Mouse (Mus musculus) stomach, postnatal 0 days (tissue): Measurements from ENCODE around the gene Mpv17l2. TPM values are rescaled to one million over a fixed set of nuclear protein-coding genes. Genes with fewer than 3 reads are reported as not detected.

Source experiments
- ATAC-seq: fragments of 200-750 bp; cut with Nextera tagmentation; 2 replicates; pipeline ENCODE4 v1.8.0; 2017; ENCODE audit not compliant: low FRiP score, low TSS enrichment
- DNase-seq: peaks from one replicate; pipeline ENCODE4 v3.0.0-alpha.2; 2016; ENCODE audit warnings: low spot score
- H3K27ac ChIP-seq: fragments of 300-500 bp; sonication (generic); replicated peaks from 2 replicates; pipeline ENCODE4 v1.5.1; 2014; ENCODE audit warnings: mild to moderate bottlenecking, control low read depth
- H3K27me3 ChIP-seq: fragments of 300-500 bp; sonication (generic); 2 replicates; pipeline ENCODE4 v1.6.1; 2014; ENCODE audit warnings: low read length; ENCODE audit not compliant: control insufficient read depth, insufficient read depth
- H3K36me3 ChIP-seq: fragments of 300-500 bp; sonication (generic); 2 replicates; pipeline ENCODE4 v1.6.1; 2014; ENCODE audit warnings: low read length, mixed read lengths; ENCODE audit not compliant: control insufficient read depth, insufficient read depth
- H3K4me1 ChIP-seq: fragments of 300-500 bp; sonication (generic); replicated peaks from 2 replicates; pipeline ENCODE4 v1.6.1; 2014; ENCODE audit warnings: antibody characterized with exemption; ENCODE audit not compliant: control insufficient read depth, insufficient read depth
- H3K4me2 ChIP-seq: fragments of 300-500 bp; sonication (generic); replicated peaks from 2 replicates; pipeline ENCODE4 v1.6.1; 2014; ENCODE audit warnings: low read depth, mild to moderate bottlenecking, control low read depth, moderate library complexity
- H3K4me3 ChIP-seq: fragments of 300-500 bp; sonication (generic); 2 replicates; pipeline ENCODE4 v1.5.1; 2014; ENCODE audit warnings: low read depth, low read length, control low read depth
- H3K9ac ChIP-seq: fragments of 300-500 bp; sonication (generic); 2 replicates; pipeline ENCODE4 v1.6.1; 2014; ENCODE audit warnings: mild to moderate bottlenecking, low read length, control low read depth, mixed read lengths
- H3K9me3 ChIP-seq: fragments of 300-500 bp; sonication (generic); 2 replicates; pipeline ENCODE4 v1.6.1; 2016; ENCODE audit warnings: low read length; ENCODE audit not compliant: control insufficient read depth
- CTCF ChIP-seq: IDR thresholded peaks from 2 replicates; pipeline ENCODE4 v1.5.1; 2016; ENCODE audit warnings: antibody characterized with exemption, low read depth, mild to moderate bottlenecking, moderate library complexity
- EP300 ChIP-seq: optimal IDR thresholded peaks from 2 replicates; pipeline ENCODE3; 2016; ENCODE audit warnings: antibody characterized with exemption
- WGBS: fragments of 180-500 bp; shearing (Covaris S2); extraction: QIAGEN DNeasy Blood & Tissue Kit; methylation state at CpG from one replicate; pipeline ENCODE4 v1.1.7; 2014; 5-methylcytosine and 5-hydroxymethylcytosine counted together
- polyA plus RNA-seq: library from polyadenylated mRNA; unstranded; fragments of >200 nt; fragmentation: Nextera tagmentation; extraction: Ambion mirVana; gene quantifications from 2 replicates; pipeline ENCODE4 v1.2.1, GENCODE M21; 2015

The Mpv17l2 gene
- polyA plus RNA-seq, 1 experiment from 2014 or later: 77.3 TPM

DNA sequence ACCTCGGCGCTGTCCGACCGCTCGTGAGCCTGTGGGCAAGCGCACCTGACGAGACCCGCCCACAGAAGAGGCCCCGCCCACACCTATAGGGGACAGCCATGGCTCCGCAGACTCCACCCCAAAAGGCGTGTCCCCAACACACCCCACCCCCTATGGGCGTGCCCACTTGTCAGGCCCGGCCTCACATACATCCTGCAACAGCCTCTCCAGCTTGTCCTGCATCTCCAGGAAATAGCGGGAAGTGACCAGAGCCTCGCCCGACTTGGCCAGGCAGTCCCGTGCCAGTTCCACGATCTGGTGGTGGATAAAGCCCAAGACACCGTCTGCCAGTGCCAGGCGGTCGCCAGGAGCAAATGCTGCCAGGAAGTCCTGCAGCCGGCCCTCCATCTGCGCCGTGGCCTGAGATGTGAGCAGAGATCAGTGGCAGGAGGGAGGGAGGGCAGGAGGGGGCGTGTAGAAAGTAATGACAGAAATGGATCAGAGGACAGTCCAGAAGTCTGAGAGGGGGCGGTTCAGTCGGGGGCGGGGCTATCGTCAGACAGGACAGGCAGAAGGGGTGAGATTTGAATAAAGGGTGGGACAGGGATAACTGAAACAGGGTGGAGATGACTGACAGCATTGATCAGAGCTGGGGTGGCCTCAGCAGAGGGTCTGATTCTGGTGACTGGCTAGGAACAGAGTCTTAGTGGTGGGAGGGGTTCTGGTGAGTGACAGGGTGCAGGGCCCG, 27.4 kb upstream of the Mpv17l2 start:
- DNase-seq (peak; percentile 92), ATAC-seq (peak; percentile 35)
- Histone ChIP-seq H3K4me1 (peaks cover 8% of the 10 kb centered on the region; the same call in 1 of the 2 replicates), H3K9me3 (no peaks in the 10 kb centered on the region), H3K27me3 (no peaks in the 10 kb centered on the region), H3K4me3 (no peak overlapping the region), H3K27ac (no peak overlapping the region), H3K36me3 (peaks cover 8% of the 10 kb centered on the region), H3K9ac (no peak overlapping the region), H3K4me2 (no peak overlapping the region)
- TF ChIP-seq EP300 (no peak), CTCF (no peak)
- WGBS: 41% methylated on average over 30 of the region's 30 CpGs

- WGBS: 77% methylated on average over 3 of the region's 3 CpGs
- Histone ChIP-seq H3K4me3 (no peak overlapping the region), H3K27ac (no peak overlapping the region), H3K4me2 (no peak overlapping the region), H3K27me3 (no peaks in the 10 kb centered on the region), H3K9ac (0 out of 2 replicates have a peak overlapping the region, but pooled peaks have one; percentile 4), H3K4me1 (peaks cover 4% of the 10 kb centered on the region; the same call in 1 of the 2 replicates), H3K9me3 (no peaks in the 10 kb centered on the region), H3K36me3 (peaks cover 8% of the 10 kb centered on the region)
- no peak for TF ChIP-seq CTCF
- TF ChIP-seq EP300: no peak
- ATAC-seq: no peak
- no peak for DNase-seq
These were observed 26.3 kb upstream of the Mpv17l2 start for GRCm38 (mm10) chr8:70787051-70787445.

DNA sequence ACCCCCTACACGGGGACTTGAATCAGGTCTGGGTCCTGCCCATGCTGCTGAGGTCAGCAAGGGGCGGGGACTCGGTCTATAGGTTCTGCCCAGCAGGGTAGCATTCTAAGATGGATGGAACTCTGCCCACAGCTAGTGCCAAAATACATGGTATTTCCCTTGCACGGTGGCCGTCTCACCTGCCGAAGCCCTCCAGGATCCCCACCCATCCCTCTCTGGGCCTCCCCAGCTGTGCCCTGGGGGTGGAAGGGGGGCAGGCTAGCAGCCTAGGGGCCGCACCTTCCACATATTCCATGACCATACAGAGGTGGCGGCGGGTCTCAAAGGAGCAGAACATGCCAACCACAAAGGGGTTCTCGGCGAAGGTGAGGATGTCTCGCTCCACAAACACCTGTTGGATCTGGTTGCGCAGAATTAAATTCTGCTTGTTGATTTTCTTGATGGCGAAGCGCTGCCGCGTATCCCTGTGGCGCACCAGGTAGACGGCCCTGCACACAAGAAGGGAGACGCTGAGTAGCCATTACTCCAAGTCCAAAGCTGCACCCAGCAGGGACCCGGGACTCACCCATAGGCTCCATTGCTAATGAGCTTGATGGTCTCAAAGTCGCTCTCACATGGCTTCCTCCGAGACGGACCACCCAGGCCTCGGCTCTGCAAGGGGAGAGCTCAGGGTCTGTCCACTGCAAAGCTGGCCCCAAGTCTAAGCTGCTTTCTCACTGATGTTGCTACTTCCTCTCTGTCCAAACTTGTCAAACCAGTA, 25.7 kb upstream of the Mpv17l2 start:
- ATAC-seq: no peak
- no peak for TF ChIP-seq EP300
- no peak for TF ChIP-seq CTCF
- no peak overlapping the region for H3K27ac ChIP-seq
- no peaks in the 10 kb centered on the region for H3K27me3 ChIP-seq
- no peak overlapping the region for H3K4me2 ChIP-seq
- H3K9me3 ChIP-seq: no peaks in the 10 kb centered on the region
- WGBS: 91% methylated on average over 25 of the region's 25 CpGs
- H3K9ac ChIP-seq: no peak overlapping the region
- H3K4me1 ChIP-seq: peaks cover 4% of the 10 kb centered on the region; the same call in 1 of the 2 replicates
- H3K4me3 ChIP-seq: no peak overlapping the region
- peaks cover 9% of the 10 kb centered on the region for H3K36me3 ChIP-seq
- no peak for DNase-seq

DNA sequence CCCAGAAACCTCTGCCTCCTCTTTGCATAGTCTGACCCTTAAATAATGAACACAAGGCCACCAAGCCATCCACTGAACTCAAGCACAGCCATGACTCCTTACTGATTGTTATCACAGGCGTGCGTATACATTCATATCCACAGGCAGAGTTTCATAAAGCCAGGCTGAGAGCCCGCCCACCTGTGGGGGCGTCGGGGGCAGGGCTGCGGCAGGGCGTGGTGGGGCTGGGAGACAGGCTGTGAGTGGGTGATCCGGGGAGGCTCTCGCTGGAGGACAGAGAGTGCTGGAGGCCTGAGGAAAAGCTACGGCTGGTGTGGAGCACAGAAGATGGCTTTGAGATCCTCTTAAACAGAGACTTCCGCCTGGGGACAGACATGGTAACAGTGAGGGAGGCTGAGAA, 19.3 kb upstream of the Mpv17l2 start:
- Histone ChIP-seq H3K36me3 (peaks cover 7% of the 10 kb centered on the region), H3K27ac (no peak overlapping the region), H3K4me3 (no peak overlapping the region), H3K9me3 (no peaks in the 10 kb centered on the region), H3K4me1 (peaks cover 11% of the 10 kb centered on the region), H3K4me2 (no peak overlapping the region), H3K27me3 (no peaks in the 10 kb centered on the region), H3K9ac (peak overlapping the region; percentile 2; the same call in 1 of the 2 replicates)
- DNase-seq: no peak
- WGBS: 51% methylated on average over 11 of the region's 11 CpGs
- no peak for ATAC-seq
- TF ChIP-seq EP300 (no peak), CTCF (no peak)

DNA sequence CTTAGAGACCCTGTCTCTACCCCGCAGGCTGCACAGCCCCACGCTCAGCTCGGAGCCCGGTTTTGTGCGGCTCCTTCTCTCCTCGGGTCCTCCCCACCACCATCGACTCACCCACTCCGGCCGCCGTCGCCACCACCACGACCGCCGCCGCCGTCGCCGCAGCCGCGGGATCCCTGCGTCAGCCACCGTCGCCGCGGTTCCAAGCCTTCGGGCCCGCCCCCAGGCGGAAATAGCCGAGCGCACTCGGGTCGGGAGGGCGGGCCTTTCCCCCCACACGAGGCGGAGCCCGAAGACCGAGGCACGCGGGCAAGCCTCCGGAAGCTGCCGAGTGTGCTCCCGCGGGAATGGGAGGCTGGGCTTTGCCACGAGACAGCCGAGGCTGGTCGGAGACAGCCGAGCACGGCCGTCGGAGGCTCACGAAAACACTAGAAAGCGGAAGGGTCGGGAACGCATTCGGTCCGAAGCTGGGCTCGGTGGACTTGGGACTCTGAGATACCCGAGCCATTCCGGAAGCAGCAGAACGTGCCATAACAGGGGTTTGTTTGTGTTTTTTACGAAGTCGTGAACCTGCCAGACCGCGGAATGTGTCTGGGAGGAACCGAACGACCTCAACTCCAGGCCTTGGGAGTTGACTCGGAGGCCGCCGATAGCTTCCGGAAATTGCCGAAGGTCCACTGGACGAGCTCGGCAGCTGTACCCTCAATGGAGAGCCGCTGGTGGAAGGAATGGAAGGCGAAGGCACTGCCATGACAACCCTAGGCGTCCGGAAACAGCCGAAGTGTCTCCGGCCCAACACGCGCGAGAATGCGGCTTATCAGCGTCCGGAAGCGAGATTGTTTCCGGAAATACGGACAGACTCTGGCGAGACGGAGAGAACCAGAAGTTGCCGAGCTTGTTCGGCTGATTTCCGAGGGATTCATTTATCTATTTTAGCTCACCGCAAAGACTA, 16.0 kb upstream of the Mpv17l2 start, which contains the start of gene Pik3r2:
Gene Pik3r2, minus strand, starts transcription at position 218 of the 949 bp plus-strand sequence.
- Histone ChIP-seq H3K4me3 (peak within 1 kb of the TSS; percentile 85), H3K27me3 (no peaks in the 10 kb centered on the region), H3K4me2 (peak within 1 kb of the TSS; percentile 72), H3K9me3 (no peaks in the 10 kb centered on the region), H3K9ac (peak within 1 kb of the TSS; percentile 98), H3K4me1 (peaks cover 20% of the 10 kb centered on the region), H3K36me3 (peaks cover 9% of the 10 kb centered on the region), H3K27ac (peak within 1 kb of the TSS; percentile 99)
- peak; percentile 71 for TF ChIP-seq EP300
- peak; percentile 65 for TF ChIP-seq CTCF
- WGBS: under 1% methylated on average over 80 of the region's 94 CpGs
- DNase-seq (peak; percentile 98), ATAC-seq (peak; percentile 91)
